Mouse (Mus musculus) neural tube, embryonic 12.5 days (tissue): ENCODE data around the gene Ptpn1. TPM values are rescaled to one million over a fixed set of nuclear protein-coding genes. Genes with fewer than 3 reads are reported as not detected.

ENCODE experiments used
- ATAC-seq: fragments of 200-750 bp; cut with Nextera tagmentation; 2 replicates; pipeline ENCODE4 v1.8.0; 2017; ENCODE audit warnings: low read depth, mild to moderate bottlenecking, moderate TSS enrichment, moderate library complexity; ENCODE audit not compliant: low FRiP score
- H3K27ac ChIP-seq: fragments of 300-500 bp; sonication (generic); 2 replicates; pipeline ENCODE4 v1.5.1; 2016
- H3K27me3 ChIP-seq: fragments of 300-500 bp; sonication (generic); replicated peaks from 2 replicates; pipeline ENCODE4 v1.6.1; 2016; ENCODE audit warnings: mild to moderate bottlenecking
- H3K36me3 ChIP-seq: fragments of 300-500 bp; sonication (generic); 2 replicates; pipeline ENCODE4 v1.6.1; 2016; ENCODE audit warnings: mild to moderate bottlenecking
- H3K4me1 ChIP-seq: fragments of 300-500 bp; sonication (generic); 2 replicates; pipeline ENCODE4 v1.6.1; 2016
- H3K4me2 ChIP-seq: fragments of 300-500 bp; sonication (generic); replicated peaks from 2 replicates; pipeline ENCODE4 v1.6.1; 2016; ENCODE audit warnings: mild to moderate bottlenecking
- H3K4me3 ChIP-seq: fragments of 300-500 bp; sonication (generic); 2 replicates; pipeline ENCODE4 v1.5.1; 2016
- H3K9ac ChIP-seq: fragments of 300-500 bp; sonication (generic); 2 replicates; pipeline ENCODE4 v1.6.1; 2016; ENCODE audit warnings: mild to moderate bottlenecking
- H3K9me3 ChIP-seq: fragments of 300-500 bp; sonication (generic); 2 replicates; pipeline ENCODE4 v1.6.1; 2016; ENCODE audit warnings: mild to moderate bottlenecking
- WGBS: fragments of 180-500 bp; shearing (Covaris S2); methylation state at CpG from one replicate; pipeline ENCODE4 v1.1.7; 2016; 5-methylcytosine and 5-hydroxymethylcytosine counted together
- polyA plus RNA-seq: library from polyadenylated mRNA; unstranded; fragments of >200 nt; fragmentation: Nextera tagmentation; extraction: Ambion mirVana; gene quantifications from 2 replicates; pipeline ENCODE4 v1.2.1, GENCODE M21; 2016

Ptpn1 gene
- polyA plus RNA-seq, 1 experiment from 2014 or later, result 118 TPM

- Histone ChIP-seq H3K4me3 (no peak overlapping the region), H3K9ac (no peak overlapping the region), H3K36me3 (no peaks in the 10 kb centered on the region), H3K27me3 (no peaks in the 10 kb centered on the region), H3K27ac (no peak overlapping the region), H3K4me1 (peaks cover 3% of the 10 kb centered on the region; the same call in 1 of the 2 replicates), H3K9me3 (0 out of 2 replicates have a peak, but pooled peaks cover 5% of the 10 kb centered on the region), H3K4me2 (no peak overlapping the region)
- ATAC-seq, result no peak
- 87% methylated on average over 3 of the region's 3 CpGs for WGBS
These were observed 73.1 kb downstream of the Ptpn1 start for GRCm38 (mm10) chr2:168005005-168005404.

GRCm38 (mm10) chr2:168005616-168006015 is 73.8 kb downstream of the Ptpn1 start:
- Histone ChIP-seq H3K9me3 (0 out of 2 replicates have a peak, but pooled peaks cover under 1% of the 10 kb centered on the region), H3K36me3 (no peaks in the 10 kb centered on the region), H3K4me2 (no peak overlapping the region), H3K4me1 (peaks cover 9% of the 10 kb centered on the region), H3K27me3 (no peaks in the 10 kb centered on the region), H3K27ac (no peak overlapping the region), H3K4me3 (no peak overlapping the region), H3K9ac (no peak overlapping the region)
- 54% methylated on average over 3 of the region's 3 CpGs for WGBS
- no peak for ATAC-seq

- Histone ChIP-seq H3K27ac (no peak overlapping the region), H3K36me3 (no peaks in the 10 kb centered on the region), H3K4me3 (no peak overlapping the region), H3K9me3 (no peaks in the 10 kb centered on the region), H3K4me1 (peaks cover 16% of the 10 kb centered on the region), H3K4me2 (no peak overlapping the region), H3K27me3 (no peaks in the 10 kb centered on the region), H3K9ac (no peak overlapping the region)
- no peak for ATAC-seq
- 87% methylated on average over 6 of the region's 6 CpGs for WGBS
These were observed 74.6 kb downstream of the Ptpn1 start for GRCm38 (mm10) chr2:168006489-168006888.

GRCm38 (mm10) chr2:168008132-168008531 is 76.3 kb downstream of the Ptpn1 start:
- Histone ChIP-seq H3K4me1 (peaks cover 16% of the 10 kb centered on the region), H3K27me3 (no peaks in the 10 kb centered on the region), H3K4me3 (no peak overlapping the region), H3K4me2 (no peak overlapping the region), H3K9me3 (no peaks in the 10 kb centered on the region), H3K36me3 (no peaks in the 10 kb centered on the region), H3K9ac (no peak overlapping the region), H3K27ac (no peak overlapping the region)
- 50% methylated on average over 3 of the region's 3 CpGs for WGBS
- no peak for ATAC-seq

GRCm38 (mm10) chr2:168009936-168010668 is 78.2 kb downstream of the Ptpn1 start, which contains the start of gene Ripor3:
Ripor3 (minus strand) TSS chr2:168010618.
- Histone ChIP-seq H3K9ac (no peak within 1 kb of the TSS), H3K27me3 (no peaks in the 10 kb centered on the region), H3K4me1 (peaks cover 16% of the 10 kb centered on the region), H3K36me3 (no peaks in the 10 kb centered on the region), H3K4me2 (no peak within 1 kb of the TSS; the same call in 1 of the 2 replicates), H3K4me3 (no peak within 1 kb of the TSS), H3K9me3 (no peaks in the 10 kb centered on the region), H3K27ac (no peak within 1 kb of the TSS)
- WGBS, result 38% methylated on average over 9 of the region's 9 CpGs
- no peak for ATAC-seq

- no peaks in the 10 kb centered on the region for H3K27me3 ChIP-seq
- no peak overlapping the region; the same call in 1 of the 2 replicates for H3K4me2 ChIP-seq
- WGBS, result 27% methylated on average over 11 of the region's 11 CpGs
- H3K9me3 ChIP-seq, result no peaks in the 10 kb centered on the region
- H3K4me1 ChIP-seq, result peaks cover 16% of the 10 kb centered on the region
- H3K36me3 ChIP-seq, result no peaks in the 10 kb centered on the region
- H3K4me3 ChIP-seq, result no peak overlapping the region
- ATAC-seq, result no peak
- H3K27ac ChIP-seq, result no peak overlapping the region
- no peak overlapping the region for H3K9ac ChIP-seq
These were observed 79.0 kb downstream of the Ptpn1 start for GRCm38 (mm10) chr2:168010893-168011292.

- WGBS, result 26% methylated on average over 5 of the region's 5 CpGs
- no peaks in the 10 kb centered on the region for H3K9me3 ChIP-seq
- H3K27me3 ChIP-seq, result no peaks in the 10 kb centered on the region
- no peak overlapping the region for H3K4me3 ChIP-seq
- no peak overlapping the region for H3K27ac ChIP-seq
- no peaks in the 10 kb centered on the region for H3K36me3 ChIP-seq
- no peak overlapping the region for H3K9ac ChIP-seq
- no peaks in the 10 kb centered on the region for H3K4me1 ChIP-seq
- ATAC-seq, result no peak
- H3K4me2 ChIP-seq, result no peak overlapping the region
These were observed 85.1 kb downstream of the Ptpn1 start for GRCm38 (mm10) chr2:168016951-168017391.

GRCm38 (mm10) chr2:168019201-168019715 is 87.4 kb downstream of the Ptpn1 start:
- H3K9ac ChIP-seq, result no peak overlapping the region
- no peak for ATAC-seq
- H3K27ac ChIP-seq, result no peak overlapping the region
- no peaks in the 10 kb centered on the region for H3K27me3 ChIP-seq
- WGBS, result 85% methylated on average over 9 of the region's 9 CpGs
- H3K4me1 ChIP-seq, result no peaks in the 10 kb centered on the region
- no peak overlapping the region for H3K4me2 ChIP-seq
- H3K36me3 ChIP-seq, result no peaks in the 10 kb centered on the region
- H3K4me3 ChIP-seq, result no peak overlapping the region
- H3K9me3 ChIP-seq, result no peaks in the 10 kb centered on the region

- no peak overlapping the region for H3K27ac ChIP-seq
- no peaks in the 10 kb centered on the region for H3K27me3 ChIP-seq
- no peak overlapping the region for H3K4me3 ChIP-seq
- H3K9ac ChIP-seq, result no peak overlapping the region
- no peak for ATAC-seq
- no peaks in the 10 kb centered on the region for H3K4me1 ChIP-seq
- 70% methylated on average over 3 of the region's 3 CpGs for WGBS
- no peaks in the 10 kb centered on the region for H3K36me3 ChIP-seq
- H3K4me2 ChIP-seq, result no peak overlapping the region
- H3K9me3 ChIP-seq, result no peaks in the 10 kb centered on the region
These were observed 92.0 kb downstream of the Ptpn1 start for GRCm38 (mm10) chr2:168023763-168024402.

GRCm38 (mm10) chr2:168025174-168025573 is 93.3 kb downstream of the Ptpn1 start:
- ATAC-seq, result no peak
- Histone ChIP-seq H3K36me3 (no peaks in the 10 kb centered on the region), H3K4me1 (no peaks in the 10 kb centered on the region), H3K27ac (no peak overlapping the region), H3K27me3 (no peaks in the 10 kb centered on the region), H3K4me2 (no peak overlapping the region), H3K4me3 (no peak overlapping the region), H3K9me3 (no peaks in the 10 kb centered on the region), H3K9ac (no peak overlapping the region)
- 56% methylated on average over 12 of the region's 12 CpGs for WGBS

GRCm38 (mm10) chr2:168025882-168026281 is 94.0 kb downstream of the Ptpn1 start:
- WGBS, result 96% methylated on average over 8 of the region's 8 CpGs

GRCm38 (mm10) chr2:168026467-168026866 is 94.6 kb downstream of the Ptpn1 start:
- no peak overlapping the region for H3K4me3 ChIP-seq
- H3K9ac ChIP-seq, result no peak overlapping the region
- no peak overlapping the region for H3K4me2 ChIP-seq
- WGBS, result 59% methylated on average over 3 of the region's 3 CpGs
- H3K36me3 ChIP-seq, result no peaks in the 10 kb centered on the region
- no peaks in the 10 kb centered on the region for H3K9me3 ChIP-seq
- H3K27ac ChIP-seq, result no peak overlapping the region
- ATAC-seq, result no peak
- H3K27me3 ChIP-seq, result no peaks in the 10 kb centered on the region
- H3K4me1 ChIP-seq, result no peaks in the 10 kb centered on the region

More at GRCm38 (mm10) chr2:168025882-168026281, 94.0 kb downstream of the Ptpn1 start:
- Histone ChIP-seq H3K9ac (no peak overlapping the region), H3K27me3 (no peaks in the 10 kb centered on the region), H3K36me3 (no peaks in the 10 kb centered on the region), H3K4me3 (no peak overlapping the region), H3K9me3 (no peaks in the 10 kb centered on the region), H3K4me1 (no peaks in the 10 kb centered on the region), H3K27ac (no peak overlapping the region), H3K4me2 (no peak overlapping the region)
- ATAC-seq, result no peak
